Mouse (Mus musculus): ENCODE results near the gene Dchs2.
A peak's percentile ranks its signal among the peaks of the same experiment; 100 is the strongest.

Gene Dchs2

DNA sequence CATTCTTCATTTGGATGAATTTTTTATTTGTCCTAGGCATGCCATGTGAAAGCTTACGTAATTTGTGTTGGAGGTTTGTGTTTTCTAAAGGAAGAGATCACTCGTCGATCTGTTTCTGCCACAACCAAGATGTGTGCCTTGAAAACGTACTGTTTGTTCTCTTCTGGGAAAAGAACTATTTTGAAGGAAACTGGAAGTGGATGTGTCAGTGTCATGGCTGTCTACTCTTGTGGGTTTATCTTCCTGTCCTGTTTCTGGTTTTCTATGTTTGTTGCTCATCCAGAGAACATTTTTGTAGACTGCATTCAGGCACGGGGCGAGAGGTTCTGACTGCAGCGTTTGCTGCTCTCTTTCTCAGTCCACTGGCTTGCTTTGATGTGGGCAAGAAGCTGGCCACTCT is 124.2 kb downstream of the Dchs2 start:
- no peak for DNase-seq (ENCODE audit: low spot score)

DNA sequence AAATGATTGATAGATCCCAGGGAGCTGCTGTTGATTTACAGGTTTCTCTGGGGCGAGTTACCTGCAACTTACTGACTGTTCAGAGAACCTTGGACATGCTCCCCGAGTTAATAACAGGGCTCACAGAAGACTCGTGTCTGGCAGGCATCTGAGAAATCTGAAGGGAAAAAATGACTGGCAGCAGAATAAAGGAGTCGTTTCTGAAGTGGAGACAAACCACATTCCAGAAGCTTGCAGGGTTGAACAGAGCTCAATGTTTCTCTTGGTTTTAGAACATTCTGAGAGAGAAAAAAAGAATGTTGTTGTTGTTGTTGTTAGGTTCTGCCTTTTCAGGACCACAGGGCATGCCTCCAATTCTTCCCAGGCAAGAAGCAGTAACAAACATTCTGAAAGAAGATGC is 131.7 kb downstream of the Dchs2 start:
- no peak for DNase-seq (ENCODE audit: low spot score)

DNA sequence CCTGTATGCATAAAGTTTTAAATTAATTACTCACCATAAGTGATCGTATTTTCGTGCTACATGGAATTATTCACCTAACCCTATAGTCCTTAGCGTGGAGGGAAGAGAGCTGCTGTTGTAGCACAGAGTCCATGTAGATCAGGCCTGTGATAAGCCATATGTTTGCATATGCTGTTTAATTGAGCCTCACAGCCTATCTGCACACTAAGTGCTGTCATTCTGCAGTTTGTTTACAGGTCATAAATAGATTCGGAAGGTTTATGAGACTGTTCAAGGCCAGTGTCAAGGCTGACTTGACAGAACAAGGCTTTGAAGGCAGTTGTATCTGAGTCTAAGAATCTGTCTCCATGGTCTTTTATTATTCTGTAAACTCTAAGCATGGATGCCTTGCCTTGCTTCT is 138.3 kb downstream of the Dchs2 start:
- no peak for DNase-seq (ENCODE audit: low spot score)

DNA sequence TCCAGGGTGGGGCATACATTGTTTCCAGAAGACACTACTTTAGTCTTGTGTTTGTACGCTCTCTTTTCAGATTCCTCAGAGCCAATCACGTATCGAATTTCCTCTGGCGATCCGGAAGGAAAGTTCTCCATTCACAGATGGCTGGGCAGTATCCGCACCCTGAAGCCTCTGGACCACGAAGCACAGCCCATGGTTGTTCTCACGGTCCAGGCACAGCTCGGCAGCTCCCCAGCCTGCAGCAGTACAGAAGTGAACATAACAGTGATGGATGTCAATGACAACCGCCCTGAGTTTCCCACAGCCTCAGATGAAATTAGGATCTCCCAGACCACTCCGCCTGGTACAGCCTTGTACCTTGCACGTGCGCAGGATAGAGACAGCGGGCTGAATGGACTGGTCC is 142.5 kb downstream of the Dchs2 start:
- no peak for DNase-seq (ENCODE audit: low spot score)

DNA sequence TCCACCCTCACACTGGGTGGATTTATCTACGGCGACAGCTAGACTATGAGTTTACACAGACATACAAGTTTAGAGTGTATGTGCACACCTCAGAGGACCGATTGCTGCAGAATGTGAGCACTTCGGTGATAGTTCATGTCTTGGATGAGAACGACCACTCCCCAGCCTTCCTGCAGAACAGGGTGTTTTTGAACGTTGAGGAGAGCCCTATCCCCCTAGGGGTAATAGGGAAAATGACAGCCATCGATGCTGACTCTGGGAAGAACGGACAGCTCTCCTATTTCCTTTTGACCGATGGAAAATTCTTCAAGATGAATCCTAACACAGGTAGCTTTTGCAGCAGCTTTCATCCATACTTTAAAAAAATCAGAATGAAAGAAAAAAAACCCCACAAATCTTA is 143.2 kb downstream of the Dchs2 start:
- no peak for DNase-seq (ENCODE audit: low spot score)

DNA sequence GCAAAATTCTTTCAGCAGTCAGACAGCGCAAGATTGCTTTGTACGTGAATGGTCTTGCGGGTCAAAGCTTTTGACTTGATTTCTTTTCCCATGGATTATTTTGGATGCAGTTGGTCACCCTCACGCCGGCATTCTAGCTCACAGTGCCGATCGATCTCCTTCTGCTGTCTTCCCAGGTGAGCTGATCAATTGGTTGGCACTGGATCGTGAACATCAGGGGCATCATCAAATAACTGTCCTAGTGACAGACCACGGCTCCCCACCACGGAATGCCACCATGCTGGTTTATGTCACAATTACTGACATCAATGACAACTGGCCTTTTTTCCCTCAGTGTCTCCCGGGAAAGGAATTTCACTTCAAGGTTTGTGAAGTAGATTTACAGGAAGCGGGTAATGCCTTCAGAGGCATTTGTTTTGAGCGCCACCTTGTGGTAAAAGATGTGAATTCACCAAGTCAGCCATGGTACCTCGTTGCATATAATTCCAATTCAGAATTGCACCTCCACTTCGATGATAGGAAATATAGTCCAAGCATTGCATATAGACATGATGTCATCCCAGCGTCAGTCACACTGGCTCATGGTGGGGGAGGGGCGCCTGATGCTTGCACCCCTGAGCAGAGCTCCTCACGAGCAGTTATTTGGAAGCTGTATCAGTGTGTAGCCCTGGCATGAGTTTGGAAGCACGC is 146.0 kb downstream of the Dchs2 start:
- DNase-seq (ENCODE audit: low spot score): peak; percentile 62

DNA sequence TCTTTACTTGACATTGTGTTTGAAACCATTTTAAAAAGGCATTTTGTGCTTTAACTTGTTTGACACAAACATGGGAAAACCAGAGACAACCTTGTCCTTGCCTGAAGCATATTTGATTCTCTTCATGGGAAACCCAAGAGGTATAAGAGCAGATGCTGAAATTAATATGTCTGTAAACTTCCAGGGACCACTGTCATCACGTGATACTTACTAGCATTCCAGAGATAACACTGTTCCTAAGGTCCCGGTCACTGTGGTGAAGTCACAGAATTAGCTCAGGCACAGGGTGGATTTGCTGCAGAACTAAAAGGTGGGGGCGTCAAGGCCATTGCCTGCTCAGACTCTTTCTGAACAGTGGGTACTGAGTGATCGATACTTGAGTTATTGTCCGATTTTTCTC is 148.0 kb downstream of the Dchs2 start:
- no peak for DNase-seq (ENCODE audit: low spot score)

DNA sequence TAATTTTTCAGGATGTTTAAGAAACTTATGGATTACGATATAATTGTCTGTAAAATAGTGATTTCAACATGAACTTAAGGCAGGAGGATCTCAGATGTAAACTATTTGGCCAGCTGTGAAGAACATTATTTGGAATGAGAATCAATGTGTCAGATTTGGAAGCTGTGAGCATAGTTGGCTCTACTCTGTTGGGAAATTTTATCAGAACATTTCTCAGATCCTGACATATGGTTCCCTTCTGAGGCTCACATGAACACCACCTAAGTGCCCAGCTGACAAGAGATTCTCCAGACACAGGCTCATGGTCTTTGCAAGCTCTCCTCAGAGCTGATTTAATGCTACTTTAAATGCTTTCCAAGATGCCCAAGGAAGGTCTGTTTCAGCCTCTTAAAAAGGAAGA is 156.1 kb downstream of the Dchs2 start:
- DNase-seq (ENCODE audit: low spot score): no peak

DNA sequence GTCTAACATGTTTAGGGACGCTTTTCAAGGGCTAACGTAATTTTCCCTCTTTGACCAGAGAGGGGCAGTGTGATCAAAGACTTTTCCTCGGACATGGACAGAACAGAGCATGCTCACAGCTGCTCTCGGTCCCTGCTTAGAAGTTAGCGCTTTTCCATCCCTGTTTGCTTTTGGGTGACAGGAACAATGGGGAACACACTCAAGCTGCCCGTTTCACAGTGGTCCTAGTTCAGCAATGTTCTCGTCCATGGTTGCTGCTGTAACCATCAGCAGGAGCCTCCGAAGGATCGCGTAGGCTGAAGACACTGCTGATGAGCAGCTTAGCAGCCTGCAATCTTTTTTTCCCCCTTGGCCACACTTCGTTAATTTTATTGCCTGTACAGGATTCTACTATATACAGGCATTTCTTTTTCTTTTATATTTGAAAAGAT is 159.2 kb downstream of the Dchs2 start:
- DNase-seq (ENCODE audit: low spot score): peak; percentile 43

DNA sequence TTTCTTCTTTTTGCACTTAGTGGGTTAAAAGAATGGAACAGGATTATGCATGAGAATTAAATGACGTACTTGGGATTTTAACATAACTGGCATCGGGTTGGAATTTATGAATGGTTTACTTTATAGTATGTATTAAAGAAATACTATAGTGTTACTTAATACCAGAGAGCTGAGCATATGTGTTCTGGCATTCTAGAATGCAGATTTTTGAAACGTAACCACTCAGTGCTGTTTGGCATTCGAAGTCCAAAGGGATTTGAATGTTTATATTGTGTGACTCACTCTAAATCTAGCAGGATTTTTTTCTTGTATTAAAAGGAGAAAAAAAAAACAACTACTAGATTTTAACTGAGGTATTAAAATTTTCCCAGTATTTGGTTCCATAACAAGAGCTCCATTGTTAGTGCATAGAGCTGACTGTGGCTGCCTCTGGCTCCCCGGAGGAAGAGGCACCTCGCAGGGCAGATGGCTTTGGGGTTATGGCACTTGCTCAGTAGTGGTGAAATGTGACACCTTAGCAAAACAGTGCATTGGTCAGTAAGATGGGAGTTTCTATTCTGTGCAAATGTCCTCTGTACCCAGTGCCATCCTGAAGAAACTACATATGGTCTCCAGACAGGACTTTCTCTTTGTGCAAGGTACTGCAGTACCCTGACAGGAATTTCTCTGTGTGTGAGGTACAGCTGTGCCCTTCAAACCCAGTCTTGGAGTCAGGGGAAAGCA is 160.5 kb downstream of the Dchs2 start:
- DNase-seq (ENCODE audit: low spot score): no peak

DNA sequence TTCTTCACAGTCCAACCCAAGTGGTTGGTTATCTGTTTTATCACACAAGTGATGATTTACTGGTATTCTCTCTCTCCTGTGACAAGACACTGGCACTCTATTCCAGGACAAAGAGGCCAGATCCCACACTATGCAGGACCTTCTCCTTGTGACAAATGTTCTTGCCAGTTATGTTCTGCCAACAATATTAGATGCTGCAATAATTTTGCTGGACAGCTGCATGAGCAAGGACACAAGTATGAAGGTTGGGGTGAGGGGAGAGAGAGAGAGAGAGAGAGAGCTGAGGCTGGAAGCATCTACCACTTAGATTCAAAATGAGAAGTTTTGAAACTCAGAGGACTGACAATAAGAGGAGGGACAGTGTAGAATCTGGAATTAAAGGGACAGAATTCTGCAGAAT is 162.7 kb downstream of the Dchs2 start:
- DNase-seq (ENCODE audit: low spot score): no peak

DNA sequence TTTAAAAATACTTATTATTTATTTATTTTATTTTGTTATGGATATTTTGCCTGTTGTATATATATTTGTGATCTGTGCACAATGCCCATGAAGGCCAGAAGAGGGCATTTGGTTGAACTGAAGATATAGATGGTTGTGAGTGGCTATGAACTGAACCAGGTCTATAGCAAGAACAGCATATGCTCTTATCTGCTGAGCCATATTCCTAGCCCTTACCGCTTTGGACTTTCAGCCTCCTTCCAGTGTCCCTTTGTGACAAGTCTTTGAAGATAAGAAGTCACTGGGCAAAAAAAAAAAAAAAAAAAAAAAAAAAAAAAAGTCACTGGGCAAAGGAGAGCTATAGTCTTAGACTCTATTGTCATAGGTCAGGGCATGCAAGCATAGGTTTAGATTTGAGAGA is 163.2 kb downstream of the Dchs2 start:
- DNase-seq (ENCODE audit: low spot score): no peak

DNA sequence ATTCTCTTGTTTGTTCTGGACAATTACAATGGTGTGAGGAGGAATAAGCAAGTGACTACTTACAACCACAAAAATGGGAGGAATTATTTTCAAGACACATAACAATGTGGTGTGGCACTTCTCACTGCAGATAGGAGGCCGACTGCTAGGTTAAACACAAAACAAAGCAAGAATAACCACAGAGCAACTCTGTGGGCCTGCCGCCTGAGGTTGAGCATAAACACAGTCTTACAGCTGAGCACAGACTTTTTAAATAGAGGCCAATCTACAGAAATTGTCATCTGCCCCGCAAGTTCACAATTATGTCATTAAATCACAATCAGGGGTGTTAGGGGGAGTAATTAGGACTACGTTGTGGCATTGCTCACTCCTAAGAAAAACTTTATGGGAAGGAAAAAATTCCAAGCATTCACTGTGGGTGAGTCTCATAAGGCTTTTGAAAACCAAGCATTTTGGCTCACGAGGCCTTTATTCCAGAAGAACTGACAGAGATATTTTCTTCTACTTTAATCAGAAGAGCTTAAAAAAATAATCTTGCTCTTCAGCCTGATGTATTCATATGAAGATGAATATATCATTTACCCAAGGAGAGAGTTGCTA is 172.1 kb downstream of the Dchs2 start:
- DNase-seq (ENCODE audit: low spot score): no peak

DNA sequence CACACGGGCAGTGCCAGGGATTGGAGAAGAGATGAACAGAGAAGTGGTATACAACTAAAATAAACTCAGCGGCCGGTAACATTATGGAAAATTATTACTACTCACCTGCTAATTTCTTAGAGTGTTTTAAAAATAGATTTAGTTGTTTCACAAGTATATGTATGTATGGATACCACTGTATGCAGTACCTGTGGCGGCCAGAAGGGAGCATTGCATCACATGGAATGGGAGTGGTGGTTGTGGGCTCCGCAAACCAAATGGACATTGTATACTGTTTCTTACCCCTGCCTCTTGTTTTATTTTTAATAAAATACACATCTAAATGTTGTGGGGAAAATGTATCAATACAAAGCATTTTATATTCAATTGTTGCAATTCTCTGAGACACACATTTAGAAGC is 176.1 kb downstream of the Dchs2 start:
- no peak for DNase-seq (ENCODE audit: low spot score)

DNA sequence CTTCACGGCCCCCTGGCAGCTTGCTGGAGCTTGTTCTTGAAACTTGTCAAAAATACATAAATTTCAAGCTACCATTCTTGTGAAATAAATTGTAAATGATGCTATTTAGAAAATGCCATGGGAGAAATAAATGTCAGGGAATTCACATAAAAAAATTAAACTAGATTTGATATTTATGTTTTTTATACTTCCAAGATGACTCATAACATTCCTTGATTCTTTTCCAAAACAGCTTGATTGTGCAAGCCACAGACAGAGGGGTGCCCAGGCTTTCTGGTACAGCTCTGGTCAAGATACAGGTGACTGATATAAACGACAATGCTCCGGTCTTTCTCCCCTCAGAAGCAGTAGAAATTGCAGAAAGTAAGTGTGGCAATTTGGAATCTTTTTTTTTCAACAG is 218.2 kb downstream of the Dchs2 start:
- no peak for DNase-seq (ENCODE audit: low spot score)

DNA sequence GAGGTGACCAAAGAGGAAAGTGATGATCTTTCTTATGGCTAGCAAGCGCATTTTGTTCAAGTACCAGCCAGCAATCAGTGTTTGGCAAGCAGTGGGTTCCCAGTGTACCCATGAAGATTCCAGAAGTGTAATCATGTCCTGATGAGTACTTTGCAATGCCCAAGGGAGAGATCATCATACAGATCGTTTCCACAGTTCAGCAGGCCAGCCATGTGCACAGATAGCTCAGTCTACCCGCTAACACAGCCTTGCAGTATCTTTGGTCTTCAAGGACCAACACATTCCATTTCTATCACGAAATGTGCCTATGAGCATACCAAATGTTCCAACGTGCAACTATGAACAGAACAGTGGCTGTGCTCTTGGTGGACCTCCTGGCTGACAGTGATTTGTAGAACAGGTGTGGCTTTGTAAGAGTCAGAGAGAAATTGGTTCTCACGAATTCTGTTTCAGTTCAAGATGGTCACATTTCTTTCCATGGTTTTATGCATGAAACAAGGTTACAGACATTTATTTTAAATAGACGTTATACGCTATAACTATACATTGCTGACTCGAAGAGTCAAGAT is 240.8 kb downstream of the Dchs2 start:
- DNase-seq (ENCODE audit: low spot score): no peak

DNA sequence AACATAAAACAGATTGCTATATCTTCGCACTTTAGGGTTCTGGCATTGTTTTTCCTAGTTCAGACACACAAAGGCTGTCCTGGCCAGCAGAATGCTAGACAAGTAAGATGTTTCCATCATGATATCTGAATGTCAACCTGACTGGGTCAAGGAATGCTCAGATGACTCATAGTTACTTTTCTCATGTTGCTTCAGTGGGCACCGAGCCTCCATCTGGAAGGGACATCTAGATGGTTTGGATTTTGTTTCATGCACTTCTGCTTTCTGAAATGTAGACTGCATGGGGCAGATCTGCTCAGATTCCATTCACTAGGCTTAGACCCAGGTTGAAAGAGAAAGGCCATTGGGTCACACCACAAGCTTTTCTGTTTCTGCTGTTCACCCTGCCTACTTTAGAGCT is 242.1 kb downstream of the Dchs2 start:
- no peak for DNase-seq (ENCODE audit: low spot score)

DNA sequence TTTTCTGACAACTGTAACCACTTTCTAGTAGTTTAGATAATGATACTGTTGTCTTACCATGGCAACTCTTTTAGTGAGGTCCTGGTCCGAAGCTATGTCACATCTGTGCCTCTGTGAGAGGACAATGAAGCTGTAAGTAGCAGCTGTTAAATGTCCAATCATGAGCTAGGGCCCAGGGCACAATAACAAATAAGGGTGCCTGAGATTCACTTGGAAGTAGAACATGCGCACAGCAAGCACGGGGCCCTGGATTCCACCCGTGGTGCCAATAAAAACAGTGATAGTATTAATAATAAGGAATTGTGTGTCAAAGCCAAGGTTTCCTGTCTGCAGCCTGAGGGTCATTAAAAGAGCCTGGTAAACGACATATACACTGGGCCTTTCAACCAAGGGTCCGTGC is 246.6 kb downstream of the Dchs2 start:
- no peak for DNase-seq (ENCODE audit: low spot score)

DNA sequence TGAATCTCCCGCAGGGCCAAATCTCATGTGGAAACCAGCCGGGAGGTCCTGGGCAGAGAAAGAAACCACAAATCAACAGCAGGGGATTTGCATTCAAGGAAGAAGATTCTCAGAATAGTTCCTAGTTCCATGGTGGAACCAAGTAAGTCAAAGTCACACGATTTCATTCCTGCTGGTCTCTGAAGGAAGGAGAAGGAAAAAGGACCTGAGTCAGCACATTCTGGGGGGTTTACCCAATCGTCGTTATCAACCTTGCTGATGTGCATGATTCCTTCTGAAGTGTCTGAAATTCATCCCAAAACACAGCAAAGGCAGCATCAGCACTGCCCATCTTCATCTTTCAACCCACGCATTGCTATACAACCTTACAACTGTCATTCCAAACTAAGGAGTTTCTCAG is 249.1 kb downstream of the Dchs2 start:
- no peak for DNase-seq (ENCODE audit: low spot score)
